Mouse (Mus musculus): Measurements from ENCODE around the gene Tacc3. TPM values are rescaled to one million over a fixed set of nuclear protein-coding genes. Genes with fewer than 3 reads are reported as not detected.

Tacc3 gene
- polyA plus RNA-seq, 1 experiment = 237 TPM

DNA sequence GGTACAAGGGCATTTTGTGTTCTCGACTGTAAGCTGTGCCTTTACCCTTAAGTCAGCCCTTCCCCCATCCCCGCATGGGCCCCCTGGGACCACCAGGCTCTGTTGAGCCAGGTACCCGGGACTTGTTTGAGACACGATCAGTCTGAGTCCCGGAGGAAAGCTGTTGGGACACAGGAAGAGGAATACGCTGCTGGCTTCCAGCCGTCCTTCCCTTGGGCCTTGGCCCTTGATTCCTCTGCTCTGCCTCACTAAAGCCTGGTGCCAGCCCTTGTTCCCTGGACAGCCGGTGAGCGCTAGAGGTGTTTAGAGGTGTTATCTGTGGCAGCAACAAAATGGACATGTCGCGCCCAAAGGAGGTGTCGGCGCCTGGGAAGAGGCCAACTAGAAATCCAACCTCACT, 42.1 kb downstream of the Tacc3 start:
- H3K4me3 ChIP-seq (replicated peaks; ENCODE audit: control insufficient read depth, low read depth, low read length) = no peak overlapping the region
- no peaks in the 10 kb centered on the region for H3K4me1 ChIP-seq (ENCODE audit: control insufficient read depth, insufficient read depth, low read length)
- H3K27ac ChIP-seq (ENCODE audit: control insufficient read depth, insufficient read depth, low read depth, low read length, poor library complexity) = no peak overlapping the region
- 87% methylated on average over 13 of the region's 13 CpGs for WGBS
- TF ChIP-seq POLR2A (IDR thresholded peaks at IDR 0.05; ENCODE audit: borderline replicate concordance, control insufficient read depth, low read depth, low read length) = no peak
- TF ChIP-seq CTCF (IDR thresholded peaks at IDR 0.05; ENCODE audit: control insufficient read depth, insufficient read depth, low read length) = no peak

DNA sequence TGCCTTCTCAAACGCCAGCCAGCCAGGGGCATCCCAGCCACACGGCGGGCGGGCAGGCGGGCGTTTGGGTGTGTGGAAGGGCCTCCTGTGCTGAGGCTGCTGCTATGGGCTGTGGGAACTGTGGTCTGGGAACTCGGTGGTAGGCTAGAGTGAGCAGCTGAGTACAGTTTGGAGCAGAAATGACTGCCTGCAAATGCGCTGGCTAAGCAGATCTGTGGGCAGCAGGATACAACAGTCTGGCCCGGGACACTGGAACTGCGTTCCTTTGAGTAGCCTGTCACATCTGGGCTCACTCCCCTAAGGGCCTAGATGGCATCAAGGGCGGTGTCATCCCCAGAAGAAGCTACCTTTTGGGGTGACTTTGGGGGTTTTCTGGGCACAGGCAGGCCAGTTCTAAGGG, 43.9 kb downstream of the Tacc3 start:
- Histone ChIP-seq H3K27ac (ENCODE audit: control insufficient read depth, insufficient read depth, low read depth, low read length, poor library complexity) (no peak overlapping the region), H3K4me1 (ENCODE audit: control insufficient read depth, insufficient read depth, low read length) (no peaks in the 10 kb centered on the region), H3K4me3 (replicated peaks; ENCODE audit: control insufficient read depth, low read depth, low read length) (no peak overlapping the region)
- 79% methylated on average over 11 of the region's 11 CpGs for WGBS
- TF ChIP-seq POLR2A (IDR thresholded peaks at IDR 0.05; ENCODE audit: borderline replicate concordance, control insufficient read depth, low read depth, low read length) (no peak), CTCF (IDR thresholded peaks at IDR 0.05; ENCODE audit: control insufficient read depth, insufficient read depth, low read length) (no peak)

DNA sequence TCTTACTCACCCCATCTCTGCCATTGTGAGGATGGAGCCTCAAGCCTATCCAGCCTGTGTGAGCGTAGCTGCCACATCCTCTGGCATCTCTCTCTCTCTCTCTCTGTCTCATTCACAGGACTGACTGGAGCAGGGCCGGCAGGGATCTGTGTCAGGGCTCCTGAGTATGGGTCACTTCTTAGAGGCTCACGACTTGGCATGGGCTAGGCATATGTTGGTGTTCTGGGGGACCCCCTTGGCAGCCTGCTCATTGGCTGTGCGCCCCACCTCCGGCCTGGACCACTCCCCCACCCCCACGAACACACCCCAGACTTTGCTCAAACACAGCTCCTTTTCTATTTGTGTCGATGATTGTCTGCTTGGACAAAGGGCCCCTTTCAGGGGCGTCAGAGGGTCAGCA, 46.1 kb downstream of the Tacc3 start:
- 82% methylated on average over 8 of the region's 8 CpGs for WGBS
- Histone ChIP-seq H3K4me1 (ENCODE audit: control insufficient read depth, insufficient read depth, low read length) (no peaks in the 10 kb centered on the region), H3K4me3 (replicated peaks; ENCODE audit: control insufficient read depth, low read depth, low read length) (no peak overlapping the region), H3K27ac (ENCODE audit: control insufficient read depth, insufficient read depth, low read depth, low read length, poor library complexity) (no peak overlapping the region)
- TF ChIP-seq CTCF (IDR thresholded peaks at IDR 0.05; ENCODE audit: control insufficient read depth, insufficient read depth, low read length) = no peak
- TF ChIP-seq POLR2A (IDR thresholded peaks at IDR 0.05; ENCODE audit: borderline replicate concordance, control insufficient read depth, low read depth, low read length) = no peak

GRCm38 (mm10) chr5:33704945-33705611, 47.1 kb downstream of the Tacc3 start:
- TF ChIP-seq CTCF (IDR thresholded peaks at IDR 0.05; ENCODE audit: control insufficient read depth, insufficient read depth, low read length) (no peak), POLR2A (IDR thresholded peaks at IDR 0.05; ENCODE audit: borderline replicate concordance, control insufficient read depth, low read depth, low read length) (no peak)
- no peak overlapping the region for H3K4me3 ChIP-seq (replicated peaks; ENCODE audit: control insufficient read depth, low read depth, low read length)
- 84% methylated on average over 11 of the region's 11 CpGs for WGBS
- no peak overlapping the region for H3K27ac ChIP-seq (ENCODE audit: control insufficient read depth, insufficient read depth, low read depth, low read length, poor library complexity)
- no peaks in the 10 kb centered on the region for H3K4me1 ChIP-seq (ENCODE audit: control insufficient read depth, insufficient read depth, low read length)

- WGBS = 75% methylated on average over 9 of the region's 9 CpGs
- Histone ChIP-seq H3K27ac (ENCODE audit: control insufficient read depth, insufficient read depth, low read depth, low read length, poor library complexity) (no peak overlapping the region), H3K4me3 (replicated peaks; ENCODE audit: control insufficient read depth, low read depth, low read length) (no peak overlapping the region), H3K4me1 (ENCODE audit: control insufficient read depth, insufficient read depth, low read length) (no peaks in the 10 kb centered on the region)
- no peak for TF ChIP-seq POLR2A (IDR thresholded peaks at IDR 0.05; ENCODE audit: borderline replicate concordance, control insufficient read depth, low read depth, low read length)
- no peak for TF ChIP-seq CTCF (IDR thresholded peaks at IDR 0.05; ENCODE audit: control insufficient read depth, insufficient read depth, low read length)
Observed at GRCm38 (mm10) chr5:33705612-33706349, 47.9 kb downstream of the Tacc3 start.

DNA sequence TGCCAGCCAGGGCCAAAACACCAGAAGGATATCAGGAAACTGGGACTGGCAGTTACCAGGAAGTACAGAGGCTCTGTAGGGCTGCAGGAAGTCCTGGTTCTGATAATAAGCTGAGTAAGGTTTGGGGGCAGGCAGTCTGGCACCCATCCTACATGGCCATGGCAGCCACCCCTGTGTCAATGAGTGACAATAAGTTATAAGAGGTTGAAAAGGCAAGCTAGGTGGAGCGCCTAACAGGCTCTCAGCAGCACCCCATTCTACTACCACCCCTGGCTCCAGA, 48.4 kb downstream of the Tacc3 start:
- Histone ChIP-seq H3K27ac (ENCODE audit: control insufficient read depth, insufficient read depth, low read depth, low read length, poor library complexity) (no peak overlapping the region), H3K4me3 (replicated peaks; ENCODE audit: control insufficient read depth, low read depth, low read length) (no peak overlapping the region), H3K4me1 (ENCODE audit: control insufficient read depth, insufficient read depth, low read length) (no peaks in the 10 kb centered on the region)
- TF ChIP-seq CTCF (IDR thresholded peaks at IDR 0.05; ENCODE audit: control insufficient read depth, insufficient read depth, low read length) = no peak
- no peak for TF ChIP-seq POLR2A (IDR thresholded peaks at IDR 0.05; ENCODE audit: borderline replicate concordance, control insufficient read depth, low read depth, low read length)
- WGBS = 59% methylated on average over 1 of the region's 1 CpGs

- TF ChIP-seq CTCF (IDR thresholded peaks at IDR 0.05; ENCODE audit: control insufficient read depth, insufficient read depth, low read length) = no peak
- TF ChIP-seq POLR2A (IDR thresholded peaks at IDR 0.05; ENCODE audit: borderline replicate concordance, control insufficient read depth, low read depth, low read length) = no peak
- H3K27ac ChIP-seq (ENCODE audit: control insufficient read depth, insufficient read depth, low read depth, low read length, poor library complexity) = no peak overlapping the region
- 70% methylated on average over 4 of the region's 4 CpGs for WGBS
- no peaks in the 10 kb centered on the region for H3K4me1 ChIP-seq (ENCODE audit: control insufficient read depth, insufficient read depth, low read length)
- no peak overlapping the region for H3K4me3 ChIP-seq (replicated peaks; ENCODE audit: control insufficient read depth, low read depth, low read length)
Observed at GRCm38 (mm10) chr5:33707163-33707562, 49.2 kb downstream of the Tacc3 start.

GRCm38 (mm10) chr5:33709037-33709436, 51.1 kb downstream of the Tacc3 start:
- TF ChIP-seq CTCF (IDR thresholded peaks at IDR 0.05; ENCODE audit: control insufficient read depth, insufficient read depth, low read length) (no peak), POLR2A (IDR thresholded peaks at IDR 0.05; ENCODE audit: borderline replicate concordance, control insufficient read depth, low read depth, low read length) (no peak)
- Histone ChIP-seq H3K4me1 (ENCODE audit: control insufficient read depth, insufficient read depth, low read length) (no peaks in the 10 kb centered on the region), H3K4me3 (replicated peaks; ENCODE audit: control insufficient read depth, low read depth, low read length) (no peak overlapping the region), H3K27ac (ENCODE audit: control insufficient read depth, insufficient read depth, low read depth, low read length, poor library complexity) (no peak overlapping the region)
- 73% methylated on average over 2 of the region's 2 CpGs for WGBS
